Mouse (Mus musculus) forebrain, embryonic 10.5 days (tissue): ENCODE results near the gene Top3b. TPM values are rescaled to one million over a fixed set of nuclear protein-coding genes. Genes with fewer than 3 reads are reported as not detected.
A peak's percentile ranks its signal among the peaks of the same experiment; 100 is the strongest.
"Not testable (repeated sequence)": the region's sequence is repeated elsewhere in the genome, so short reads cannot be mapped to it uniquely, and the experiment has no call there.

Experiments
- DNase-seq: peaks from one replicate; pipeline ENCODE4 v3.0.0-alpha.2; 2017; ENCODE audit warnings: low spot score; ENCODE audit errors: extremely low spot score
- H3K27ac ChIP-seq: fragments of 300-500 bp; sonication (generic); 2 replicates; pipeline ENCODE4 v1.5.1; 2016; ENCODE audit warnings: mild to moderate bottlenecking
- H3K27me3 ChIP-seq: fragments of 300-500 bp; sonication (generic); 2 replicates; pipeline ENCODE4 v1.6.1; 2016; ENCODE audit warnings: mild to moderate bottlenecking; ENCODE audit not compliant: poor library complexity, severe bottlenecking
- H3K36me3 ChIP-seq: fragments of 300-500 bp; sonication (generic); replicated peaks from 2 replicates; pipeline ENCODE4 v1.6.1; 2016; ENCODE audit warnings: mild to moderate bottlenecking, moderate library complexity
- H3K4me1 ChIP-seq: fragments of 300-500 bp; sonication (generic); 2 replicates; pipeline ENCODE4 v1.6.1; 2016
- H3K4me3 ChIP-seq: fragments of 300-500 bp; sonication (generic); 2 replicates; pipeline ENCODE4 v1.5.1; 2016; ENCODE audit warnings: mild to moderate bottlenecking, moderate library complexity
- H3K9me3 ChIP-seq: fragments of 300-500 bp; sonication (generic); 2 replicates; pipeline ENCODE4 v1.6.1; 2016; ENCODE audit warnings: mild to moderate bottlenecking, moderate library complexity
- WGBS: fragments of 180-500 bp; shearing (Covaris S2); methylation state at CpG from one replicate; pipeline ENCODE4 v1.1.7; 2016; 5-methylcytosine and 5-hydroxymethylcytosine counted together
- polyA plus RNA-seq: library from polyadenylated mRNA; unstranded; fragments of >200 nt; fragmentation: Nextera tagmentation; extraction: Ambion mirVana; gene quantifications from 2 replicates; pipeline ENCODE4 v1.2.1, GENCODE M21; 2016

The Top3b gene
- polyA plus RNA-seq, 1 experiment from 2014 or later = 66.8 TPM

DNA sequence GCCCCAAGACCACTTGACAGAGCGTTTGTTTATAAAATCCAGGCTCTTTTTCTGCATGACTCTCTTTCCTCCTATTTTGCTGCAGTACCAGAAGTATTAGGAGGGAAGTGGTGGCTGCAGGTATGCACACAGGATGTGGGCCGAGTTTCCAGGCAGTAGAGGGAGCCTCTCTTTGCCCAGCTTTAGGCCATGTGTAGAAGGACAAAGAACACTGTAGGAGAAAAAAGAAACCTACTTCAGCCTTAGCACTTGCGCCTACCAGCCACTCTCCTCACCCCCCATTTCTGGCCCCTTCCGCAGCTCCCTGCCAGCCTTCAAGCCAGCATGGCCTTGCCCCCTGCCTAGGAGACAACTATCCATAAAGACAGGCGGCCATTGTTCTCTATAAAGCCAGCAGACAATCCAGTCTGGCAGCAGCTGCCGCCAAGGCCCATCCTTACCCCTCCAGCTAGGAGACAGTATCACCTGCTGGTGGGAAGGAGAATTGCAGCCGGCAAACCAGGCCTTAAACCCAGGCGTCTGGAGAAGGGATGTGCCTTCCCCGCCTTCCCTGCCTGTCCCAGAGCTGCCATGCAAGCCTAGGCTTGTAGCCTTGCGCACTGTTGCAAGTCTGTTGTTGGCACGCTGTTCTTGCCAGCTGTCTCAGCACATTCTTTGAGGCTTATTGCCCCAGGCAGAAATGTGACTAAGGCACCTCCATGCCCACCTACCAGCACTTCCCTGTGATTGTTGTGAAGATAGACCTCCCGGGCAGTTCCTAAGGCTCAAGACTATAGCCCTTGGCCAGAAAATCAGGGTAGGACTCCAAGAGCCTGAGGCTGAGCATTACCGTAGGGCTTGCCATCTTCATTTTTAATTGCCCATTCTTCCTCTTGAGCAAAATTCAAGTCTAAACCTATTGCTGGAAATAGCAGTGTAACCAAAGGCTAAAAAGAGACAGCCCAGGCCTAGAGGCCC is 41.4 kb downstream of the Top3b start:
- DNase-seq = peak; percentile 82
- WGBS = 38% methylated on average over 13 of the region's 13 CpGs
- Histone ChIP-seq H3K4me1 (peaks cover 11% of the 10 kb centered on the region), H3K36me3 (peaks cover 69% of the 10 kb centered on the region), H3K27me3 (no peaks in the 10 kb centered on the region), H3K9me3 (no peaks in the 10 kb centered on the region), H3K27ac (peak overlapping the region; percentile 91), H3K4me3 (no peak overlapping the region)

DNA sequence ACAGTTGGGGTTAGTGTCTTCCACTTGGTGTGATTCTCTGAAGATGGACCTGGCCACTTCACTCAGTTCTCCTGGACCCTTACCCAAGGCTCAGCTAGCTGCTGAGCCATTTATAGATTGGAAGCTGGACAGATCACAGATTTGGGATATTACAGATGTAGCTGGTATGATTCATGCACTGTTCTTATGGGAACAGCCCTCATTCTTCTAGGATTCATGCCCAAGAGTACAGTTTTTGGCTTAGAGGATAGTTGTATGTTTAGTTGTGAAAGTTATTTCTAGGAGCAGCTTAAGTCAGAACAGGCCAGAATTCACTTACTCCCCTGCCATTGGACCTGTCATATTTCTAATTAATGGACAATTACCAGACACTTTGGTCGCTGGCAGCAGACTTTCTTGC is 42.9 kb downstream of the Top3b start:
- no peaks in the 10 kb centered on the region for H3K9me3 ChIP-seq
- DNase-seq = no peak
- 80% methylated on average over 1 of the region's 1 CpGs for WGBS
- H3K4me1 ChIP-seq = peaks cover 11% of the 10 kb centered on the region
- H3K27ac ChIP-seq = no peak overlapping the region
- H3K4me3 ChIP-seq = no peak overlapping the region
- H3K36me3 ChIP-seq = peaks cover 75% of the 10 kb centered on the region
- H3K27me3 ChIP-seq = no peaks in the 10 kb centered on the region

DNA sequence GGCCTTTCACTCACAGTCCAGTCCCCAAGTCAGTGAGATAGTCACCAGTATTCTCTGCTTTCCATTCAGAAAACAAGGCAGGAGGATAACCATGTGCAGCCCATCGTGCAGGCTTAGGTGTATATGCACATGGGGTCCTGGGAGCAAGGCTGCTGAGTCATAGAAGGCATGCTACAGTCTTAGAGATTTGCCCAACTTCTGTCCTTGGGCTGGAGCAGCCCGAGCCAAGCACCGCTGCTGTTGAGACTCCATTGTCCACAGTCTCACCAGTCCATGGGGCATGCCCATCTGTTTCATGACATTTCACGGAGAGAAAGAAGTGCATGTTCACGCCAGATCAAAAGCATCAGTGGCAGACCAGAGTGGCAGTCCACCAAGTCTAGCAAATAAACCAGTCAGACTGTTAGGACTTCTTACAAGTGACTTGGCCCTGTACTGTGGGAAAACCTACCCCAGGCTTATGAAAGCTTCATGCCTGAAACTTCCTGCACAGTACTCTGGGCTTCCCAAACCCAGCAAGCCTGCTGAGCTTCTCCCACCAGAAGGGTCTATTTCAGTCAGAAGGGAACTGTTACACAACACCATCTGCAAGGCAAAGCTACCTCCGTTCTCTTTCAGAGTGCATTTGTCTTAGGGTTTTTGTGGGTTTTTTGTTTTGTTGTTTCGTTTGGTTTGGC is 48.0 kb downstream of the Top3b start:
- Histone ChIP-seq H3K36me3 (peaks cover 94% of the 10 kb centered on the region), H3K4me1 (no peaks in the 10 kb centered on the region), H3K4me3 (no peak overlapping the region), H3K27me3 (no peaks in the 10 kb centered on the region), H3K27ac (no peak overlapping the region), H3K9me3 (no peaks in the 10 kb centered on the region)
- no peak for DNase-seq
- WGBS = 94% methylated on average over 7 of the region's 7 CpGs

GRCm38 (mm10) chr16:16921021-16921435 is 50.5 kb downstream of the Top3b start:
- Histone ChIP-seq H3K27me3 (no peaks in the 10 kb centered on the region), H3K4me3 (no peak overlapping the region), H3K9me3 (no peaks in the 10 kb centered on the region), H3K36me3 (peaks cover 93% of the 10 kb centered on the region), H3K27ac (no peak overlapping the region), H3K4me1 (peaks cover 1% of the 10 kb centered on the region)
- WGBS = 83% methylated on average over 3 of the region's 3 CpGs
- DNase-seq = no peak

- DNase-seq = no peak
- Histone ChIP-seq H3K4me1 (peaks cover 21% of the 10 kb centered on the region), H3K27me3 (no peaks in the 10 kb centered on the region), H3K27ac (no peak overlapping the region), H3K9me3 (no peaks in the 10 kb centered on the region), H3K4me3 (no peak overlapping the region), H3K36me3 (peaks cover 64% of the 10 kb centered on the region)
- 91% methylated on average over 3 of the region's 3 CpGs for WGBS
Observed at GRCm38 (mm10) chr16:16924481-16924880, 53.9 kb downstream of the Top3b start.

DNA sequence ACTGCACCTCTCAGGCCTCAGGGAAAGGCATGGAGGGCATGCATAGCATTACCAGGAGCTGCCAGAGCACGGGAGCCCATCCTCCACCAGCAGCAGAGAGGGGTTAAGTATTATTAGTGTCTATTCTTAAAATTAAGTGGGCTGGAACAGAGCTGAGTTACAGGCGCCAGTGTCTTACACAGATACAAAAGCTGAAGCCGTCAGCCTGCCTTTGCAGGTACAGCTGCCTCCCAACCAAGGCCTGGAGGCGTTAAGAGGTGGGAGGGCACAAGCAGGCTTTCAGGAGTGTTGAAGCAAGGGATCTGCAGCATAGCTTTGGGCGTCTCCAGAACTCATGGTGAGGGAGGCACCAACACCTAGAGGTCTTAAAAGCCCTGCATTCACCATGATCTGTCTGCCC is 56.0 kb downstream of the Top3b start:
- WGBS = 35% methylated on average over 5 of the region's 5 CpGs
- peaks cover 44% of the 10 kb centered on the region for H3K36me3 ChIP-seq
- no peak overlapping the region for H3K4me3 ChIP-seq
- no peaks in the 10 kb centered on the region for H3K27me3 ChIP-seq
- H3K9me3 ChIP-seq = no peaks in the 10 kb centered on the region
- DNase-seq = no peak
- H3K27ac ChIP-seq = 0 out of 2 replicates have a peak overlapping the region, but pooled peaks have one; percentile 2
- peaks cover 21% of the 10 kb centered on the region for H3K4me1 ChIP-seq

GRCm38 (mm10) chr16:16928908-16929307 is 58.4 kb downstream of the Top3b start:
- WGBS = 71% methylated on average over 3 of the region's 3 CpGs
- H3K27ac ChIP-seq, DNase-seq, H3K9me3 ChIP-seq, H3K4me3 ChIP-seq, H3K27me3 ChIP-seq: not testable (repeated sequence)
- H3K4me1 ChIP-seq = peaks cover 21% of the 10 kb centered on the region
- peaks cover 21% of the 10 kb centered on the region for H3K36me3 ChIP-seq

- H3K4me3 ChIP-seq = no peak overlapping the region
- no peak for DNase-seq
- H3K27ac ChIP-seq = no peak overlapping the region
- 95% methylated on average over 3 of the region's 3 CpGs for WGBS
- H3K4me1 ChIP-seq = peaks cover 21% of the 10 kb centered on the region
- H3K9me3 ChIP-seq = peaks cover 5% of the 10 kb centered on the region; the same call in 1 of the 2 replicates
- no peaks in the 10 kb centered on the region for H3K27me3 ChIP-seq
- peaks cover 9% of the 10 kb centered on the region; the same call in 1 of the 2 replicates for H3K36me3 ChIP-seq
Observed at GRCm38 (mm10) chr16:16930326-16930725, 59.8 kb downstream of the Top3b start.

DNA sequence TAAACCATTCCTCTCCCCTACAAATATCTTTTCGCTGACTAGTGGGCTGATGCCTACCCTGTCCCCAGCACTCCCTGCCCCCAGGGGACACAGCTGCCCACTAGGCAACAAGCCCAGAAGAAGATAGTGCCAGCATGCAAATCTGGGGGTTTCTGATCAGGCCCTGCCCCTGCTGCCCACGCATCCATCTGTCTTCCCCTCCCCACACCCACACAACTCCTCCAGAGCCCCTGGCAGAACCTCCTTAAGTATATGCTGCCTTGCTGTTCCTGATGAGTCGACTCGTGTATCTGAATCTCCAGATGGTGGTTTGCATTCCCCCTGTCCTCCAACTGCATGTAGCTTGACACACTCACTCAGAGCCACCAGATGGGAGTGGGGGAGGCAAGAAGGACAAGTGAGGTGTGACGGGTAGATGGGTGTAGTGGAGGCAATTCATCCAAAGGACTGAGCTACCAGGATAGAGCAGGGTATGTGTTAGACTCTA is 60.3 kb downstream of the Top3b start:
- H3K36me3 ChIP-seq = peaks cover 6% of the 10 kb centered on the region; the same call in 1 of the 2 replicates
- no peak for DNase-seq
- peaks cover 5% of the 10 kb centered on the region; the same call in 1 of the 2 replicates for H3K9me3 ChIP-seq
- H3K27ac ChIP-seq = no peak overlapping the region
- peaks cover 21% of the 10 kb centered on the region for H3K4me1 ChIP-seq
- no peaks in the 10 kb centered on the region for H3K27me3 ChIP-seq
- H3K4me3 ChIP-seq = no peak overlapping the region
- 84% methylated on average over 5 of the region's 5 CpGs for WGBS

- no peaks in the 10 kb centered on the region for H3K4me1 ChIP-seq
- H3K36me3 ChIP-seq = no peaks in the 10 kb centered on the region
- no peak for DNase-seq
- no peaks in the 10 kb centered on the region for H3K27me3 ChIP-seq
- peaks cover 8% of the 10 kb centered on the region; the same call in 1 of the 2 replicates for H3K9me3 ChIP-seq
- H3K27ac ChIP-seq = no peak overlapping the region
- whole genome bisulfite sequencing = 94% methylated on average over 9 of the region's 9 CpGs
- H3K4me3 ChIP-seq = no peak overlapping the region
Observed at GRCm38 (mm10) chr16:16939543-16939942, 69.0 kb downstream of the Top3b start.

DNA sequence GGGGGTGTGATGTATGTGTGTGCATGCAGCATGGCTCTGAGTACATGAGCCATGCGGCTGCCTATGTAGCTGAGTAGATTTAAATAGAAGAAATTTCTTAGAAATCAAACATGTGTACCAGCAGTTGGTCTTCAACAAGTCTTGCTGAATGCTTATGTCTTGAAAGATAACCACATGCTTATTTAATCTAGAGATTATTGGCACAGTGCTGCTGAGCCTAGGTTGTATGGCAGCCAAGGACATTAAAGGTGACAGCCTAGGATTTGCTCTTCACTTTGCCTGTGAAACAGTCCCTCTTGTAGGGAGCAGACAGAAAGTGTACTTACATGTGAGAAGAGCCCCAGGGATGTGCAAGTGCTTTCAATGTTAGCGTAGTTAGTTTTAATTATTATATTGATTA is 70.5 kb downstream of the Top3b start:
- H3K4me1 ChIP-seq = no peaks in the 10 kb centered on the region
- H3K36me3 ChIP-seq = no peaks in the 10 kb centered on the region
- no peaks in the 10 kb centered on the region for H3K27me3 ChIP-seq
- DNase-seq = no peak
- H3K9me3 ChIP-seq = peaks cover 8% of the 10 kb centered on the region; the same call in 1 of the 2 replicates
- no peak overlapping the region for H3K4me3 ChIP-seq
- 94% methylated on average over 2 of the region's 2 CpGs for WGBS
- H3K27ac ChIP-seq = no peak overlapping the region
